Mouse (Mus musculus) kidney, adult 8-10 months (tissue): ENCODE data around the gene Ets1.

ENCODE experiments used
- DNase-seq, 2 experiments: peaks; one replicate each; pipeline ENCODE4 v3.0.0; 2022

Ets1 gene

DNA sequence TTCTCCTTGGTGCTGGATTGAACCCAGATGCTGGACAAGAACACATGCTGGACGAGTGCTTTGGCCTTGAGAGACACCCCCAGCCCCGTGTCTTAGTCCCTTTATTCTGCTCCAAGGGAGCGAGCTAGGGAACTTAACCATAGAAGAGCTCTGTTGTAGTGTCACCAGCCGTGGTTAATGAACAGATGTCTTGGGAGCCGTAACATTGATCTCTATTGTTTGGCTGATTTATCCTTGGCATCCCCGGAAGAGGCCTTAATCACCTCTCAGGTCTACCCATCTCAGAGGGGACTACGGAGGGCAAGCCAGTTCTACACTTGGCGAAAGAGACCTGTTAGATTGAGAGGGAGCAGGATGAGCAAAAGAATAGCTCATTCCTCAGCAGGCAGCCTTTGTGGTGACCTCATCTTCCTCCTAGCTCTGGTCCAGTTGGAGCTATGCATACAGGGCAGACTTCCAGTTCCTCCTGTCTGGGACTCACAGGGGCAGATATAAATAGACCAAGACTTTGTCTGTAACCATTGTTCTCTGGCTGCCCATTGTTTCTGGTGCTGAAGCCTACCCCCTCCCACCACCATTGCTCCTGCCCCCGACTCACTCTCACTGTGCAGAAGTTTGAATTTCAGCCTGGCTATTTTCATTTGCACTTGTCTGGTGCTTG is 79.9 kb downstream of the Ets1 start:
- peak; percentile 47 to 66 for DNase-seq

DNA sequence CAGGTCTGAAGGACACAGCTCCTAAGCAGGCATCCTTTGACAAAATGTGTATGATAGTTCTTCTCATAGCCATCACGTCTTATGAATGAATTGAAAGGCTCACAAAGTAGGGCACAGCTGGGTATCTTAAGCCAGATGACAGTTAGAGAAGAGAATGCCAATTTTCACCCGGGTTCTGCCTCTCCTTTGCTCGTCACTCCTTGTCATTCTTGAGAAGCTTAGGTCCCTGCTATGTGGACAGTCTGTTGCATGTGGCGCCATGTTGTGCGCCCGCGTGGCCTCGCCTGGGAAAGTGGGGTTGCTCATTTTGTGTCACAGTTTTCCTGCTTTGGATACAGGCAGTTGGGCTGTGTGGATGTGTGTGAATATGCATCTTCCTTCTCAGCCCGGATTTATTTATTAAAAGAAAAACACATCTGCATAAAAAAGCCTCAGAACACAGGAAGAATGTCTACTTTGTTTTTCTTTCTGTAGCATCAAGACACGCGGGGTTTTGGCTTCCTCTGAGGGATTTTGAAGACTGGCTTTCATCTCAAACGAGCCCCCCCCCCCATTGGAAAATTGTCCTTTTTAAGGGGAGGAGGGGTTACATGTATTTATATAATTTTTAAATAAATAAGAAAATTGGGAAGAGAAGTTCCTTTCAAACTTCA is 81.4 kb downstream of the Ets1 start:
- no peak for DNase-seq

DNA sequence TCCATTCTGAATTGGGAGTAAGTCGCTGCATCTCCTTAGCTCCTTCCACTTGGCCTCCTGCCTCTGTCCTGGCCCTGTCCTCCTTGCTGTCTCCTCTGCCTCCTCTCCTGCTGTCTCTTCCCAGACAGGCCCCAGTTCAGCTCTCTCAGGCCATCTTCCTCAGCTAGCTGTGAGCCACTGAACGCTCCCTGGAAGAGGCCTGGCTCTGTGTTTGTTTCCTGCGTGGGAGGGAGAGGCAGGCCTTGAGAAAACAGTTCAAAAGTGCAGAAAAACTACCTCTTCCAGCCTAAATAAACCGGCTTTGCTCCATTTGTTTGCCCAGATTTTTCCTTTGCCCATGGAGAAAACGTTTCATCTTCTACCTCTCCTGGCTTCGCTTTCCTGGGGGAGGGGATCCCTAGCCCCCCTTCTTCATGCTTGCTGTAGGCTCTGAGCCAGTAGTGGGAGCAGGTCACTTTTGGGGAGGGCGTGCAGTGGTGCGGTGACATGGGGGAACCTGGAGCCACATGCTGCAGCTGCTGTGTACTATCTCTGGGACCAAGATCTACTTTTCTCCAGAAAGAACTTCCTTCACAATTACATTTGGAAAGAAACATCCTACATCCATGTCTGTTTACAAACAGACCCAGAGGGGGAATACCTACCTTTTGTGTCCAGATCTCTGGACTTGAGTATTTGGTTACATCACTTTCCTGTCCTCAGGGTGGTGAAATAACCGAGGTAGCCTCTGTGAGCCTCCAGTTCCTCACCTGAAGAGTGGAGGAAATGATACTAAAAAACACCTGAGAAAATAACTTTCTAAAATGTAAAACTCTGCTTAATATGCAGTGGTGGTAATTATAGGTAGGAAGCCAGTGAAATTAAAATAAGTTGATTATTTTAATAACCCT is 82.2 kb downstream of the Ets1 start:
- DNase-seq, result no peak

DNA sequence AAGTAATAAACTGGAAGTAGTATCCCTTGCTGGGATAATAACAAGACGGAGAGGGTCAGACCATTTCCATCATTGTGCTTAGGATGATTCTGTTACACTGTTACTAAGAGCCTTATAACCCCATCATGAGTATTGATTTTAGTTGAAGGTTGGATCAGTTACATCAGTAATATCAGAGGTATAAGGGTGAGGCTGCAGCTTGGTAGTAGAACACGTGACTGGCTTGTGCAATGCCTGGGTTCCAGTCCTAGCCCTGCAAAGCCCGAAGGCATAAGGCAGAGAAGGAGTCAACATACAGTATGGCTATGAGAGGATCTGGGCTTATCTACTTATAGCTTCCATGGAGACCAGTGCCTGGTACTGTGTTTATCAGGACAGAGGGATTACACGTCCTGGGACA is 82.8 kb downstream of the Ets1 start:
- DNase-seq, result no peak

DNA sequence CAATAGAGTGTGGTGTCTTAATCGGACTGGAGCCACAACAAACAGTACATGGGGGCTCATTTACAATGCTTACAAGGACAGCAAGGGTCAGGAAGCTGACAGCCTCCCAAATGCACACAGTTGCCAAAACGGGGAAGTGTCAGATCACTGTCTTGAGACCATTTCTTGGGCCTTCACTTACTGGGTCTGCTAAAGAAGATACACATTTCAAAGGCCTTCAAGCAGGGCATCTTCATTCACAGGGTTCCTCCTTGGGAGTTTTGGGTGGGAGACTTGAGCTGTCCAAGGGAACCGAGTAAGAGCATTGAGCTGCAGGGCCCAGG is 83.9 kb downstream of the Ets1 start:
- no peak for DNase-seq

DNA sequence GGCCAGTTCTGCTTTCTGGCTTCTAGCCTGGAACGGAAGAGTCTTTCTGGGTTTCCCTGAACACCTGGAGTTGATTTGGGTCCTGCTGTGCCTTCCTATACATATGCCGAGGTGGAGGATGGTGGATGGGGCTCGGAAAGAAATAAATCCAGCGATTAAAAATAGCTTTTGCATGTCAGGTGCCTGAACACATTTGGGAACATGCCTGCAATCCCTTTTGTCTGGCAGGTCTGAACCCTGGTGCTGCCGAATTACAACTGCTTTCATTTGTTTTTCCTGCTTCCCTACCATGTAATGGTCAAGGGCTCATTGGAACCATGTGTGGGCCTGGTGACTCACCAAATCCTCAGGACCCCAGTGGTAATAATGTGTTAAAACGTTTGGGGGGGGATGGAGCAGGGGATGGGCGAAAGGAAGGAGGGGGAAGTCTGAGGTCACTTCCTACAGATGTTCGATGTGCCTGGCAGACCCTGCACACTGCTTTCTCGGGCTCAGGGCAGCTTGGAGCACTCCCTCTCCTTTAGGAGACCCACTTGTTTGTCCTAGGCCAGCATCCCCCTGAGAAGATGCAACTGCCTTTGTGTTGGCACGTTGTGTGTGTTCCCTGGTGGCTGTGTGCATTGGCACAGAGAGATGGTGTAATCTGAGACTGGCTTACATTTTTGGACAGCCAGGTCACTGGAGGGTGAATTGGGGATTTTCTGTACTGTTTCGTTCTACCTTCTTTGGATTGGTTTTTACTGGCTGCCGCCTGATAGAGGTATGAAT is 84.4 kb downstream of the Ets1 start:
- no peak for DNase-seq

DNA sequence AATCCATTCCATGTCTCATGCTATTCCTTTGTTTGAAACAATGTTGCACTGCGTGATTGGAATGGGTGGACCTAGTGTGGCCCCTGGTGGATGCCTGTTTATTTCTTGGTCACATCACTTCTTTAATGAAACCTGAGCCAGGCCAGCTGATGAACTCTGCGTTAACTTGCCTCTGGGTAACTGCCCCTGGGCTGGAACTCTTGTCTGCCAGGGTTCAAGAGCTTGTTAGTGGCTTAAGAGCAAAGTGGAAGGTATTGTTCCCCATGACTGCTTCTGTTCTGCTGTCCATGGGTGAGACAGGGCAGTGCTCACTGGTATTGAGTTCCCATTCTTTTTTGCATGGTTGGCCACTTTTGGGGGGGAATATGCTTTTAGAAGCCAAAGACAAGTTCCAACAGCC is 85.1 kb downstream of the Ets1 start:
- DNase-seq, result no peak

DNA sequence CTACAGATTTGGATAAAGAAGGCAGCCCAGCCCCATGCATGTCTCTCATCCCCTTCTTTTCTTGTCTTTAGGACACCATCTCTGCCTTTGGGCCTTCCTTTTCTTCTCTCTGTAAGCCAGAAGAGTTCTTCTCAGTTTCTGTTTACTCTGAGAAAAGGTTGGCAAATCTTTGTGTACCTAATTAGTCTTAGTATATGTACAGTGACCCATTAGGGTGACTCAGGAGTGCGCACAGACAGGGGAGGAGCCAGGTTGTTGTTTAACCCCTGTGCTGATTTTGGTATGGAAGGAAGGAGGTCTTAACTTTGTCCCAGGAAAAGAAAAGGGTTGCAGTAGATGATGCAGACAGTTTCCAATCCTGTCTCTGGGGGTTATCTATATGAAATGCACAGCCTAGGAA is 86.2 kb downstream of the Ets1 start:
- DNase-seq, result no peak

DNA sequence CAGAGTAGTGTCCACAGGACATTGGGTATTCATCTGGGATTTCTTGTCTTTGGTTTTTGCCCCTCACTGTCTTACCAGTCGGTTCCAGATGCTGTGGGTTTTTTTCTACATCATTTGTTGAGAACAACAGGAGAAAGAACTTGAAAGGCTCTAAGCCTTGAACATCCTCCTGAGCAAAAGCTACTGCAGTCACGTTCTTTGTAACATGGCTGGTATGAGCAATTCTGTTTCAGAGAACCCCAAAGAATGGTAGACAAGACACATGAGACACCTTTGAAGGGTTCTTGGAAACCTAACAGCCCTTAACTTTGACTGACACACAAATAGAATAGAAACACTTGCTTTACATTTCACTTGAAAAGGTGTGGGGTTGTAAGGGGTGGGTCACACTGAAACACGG is 86.9 kb downstream of the Ets1 start:
- DNase-seq, result no peak

DNA sequence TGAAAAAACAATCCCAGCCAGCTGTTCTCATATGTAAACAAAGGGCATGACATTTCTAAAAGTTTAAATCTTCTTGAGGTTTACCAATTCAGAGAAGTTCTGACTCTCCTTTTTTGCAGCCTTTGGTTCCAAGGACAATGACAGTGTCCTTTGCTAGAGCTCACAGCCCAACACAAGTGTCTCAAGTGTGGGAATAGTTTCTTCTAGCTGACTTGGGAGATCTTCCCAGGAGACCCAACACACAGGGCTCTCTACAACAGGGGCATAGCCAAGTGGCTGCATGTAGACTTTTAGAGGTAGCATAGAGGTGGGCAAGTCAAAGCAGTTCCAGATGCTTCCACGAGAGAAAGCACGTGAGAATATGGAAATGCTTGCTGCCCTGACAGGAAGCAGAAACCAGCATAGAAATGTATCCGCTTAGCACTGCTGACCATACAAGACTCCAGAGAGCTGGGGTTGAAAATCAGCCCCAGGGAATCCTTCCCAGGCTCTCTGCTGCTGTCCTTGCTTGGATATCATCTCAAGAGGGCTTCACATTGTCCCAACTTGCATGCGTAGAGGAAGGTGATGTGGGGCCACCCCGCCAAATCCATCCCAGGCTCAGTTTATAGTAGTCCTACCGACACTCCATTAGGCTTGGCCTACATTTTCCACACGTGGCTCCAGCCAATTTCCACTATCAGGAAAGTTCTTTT is 88.3 kb downstream of the Ets1 start:
- no peak for DNase-seq

DNA sequence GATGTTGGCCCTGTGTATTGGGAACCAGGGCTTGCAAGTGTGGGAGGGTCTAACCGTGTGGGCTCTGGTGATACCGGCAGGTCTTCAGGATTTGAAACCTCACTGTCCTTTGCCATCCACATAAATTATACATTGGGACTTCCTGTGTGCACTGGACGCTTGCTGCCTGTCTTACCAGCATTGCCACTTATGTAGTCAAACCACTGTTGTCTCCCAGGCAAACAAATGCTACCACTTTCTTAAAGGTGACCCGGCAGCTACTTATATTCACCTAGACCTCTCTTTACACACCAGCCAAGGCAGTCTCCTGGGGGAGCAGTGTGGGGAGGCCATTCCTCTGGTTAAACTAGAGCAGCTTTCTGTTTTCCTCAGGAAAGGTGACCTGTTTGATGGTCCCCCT is 89.9 kb downstream of the Ets1 start:
- DNase-seq, result no peak

DNA sequence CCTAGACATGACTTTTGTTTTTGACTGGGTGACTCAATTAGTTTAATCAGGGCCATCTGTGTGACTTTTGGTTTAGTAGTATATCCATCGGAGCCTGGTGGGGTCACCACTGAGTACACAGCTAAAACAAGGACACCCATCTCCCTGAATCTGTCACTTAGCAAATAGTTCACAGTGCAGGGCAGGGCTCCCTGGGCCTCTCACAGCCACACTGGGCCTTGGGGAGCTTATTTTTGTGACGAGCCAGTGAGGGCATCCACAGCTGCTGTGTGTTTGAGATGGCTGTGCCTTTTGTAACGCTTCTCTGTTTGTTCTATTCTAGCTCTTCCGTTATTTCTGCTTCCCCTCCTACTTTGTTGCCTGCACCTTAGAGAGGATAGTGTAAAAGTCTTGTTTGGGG is 90.6 kb downstream of the Ets1 start:
- DNase-seq, result no peak

DNA sequence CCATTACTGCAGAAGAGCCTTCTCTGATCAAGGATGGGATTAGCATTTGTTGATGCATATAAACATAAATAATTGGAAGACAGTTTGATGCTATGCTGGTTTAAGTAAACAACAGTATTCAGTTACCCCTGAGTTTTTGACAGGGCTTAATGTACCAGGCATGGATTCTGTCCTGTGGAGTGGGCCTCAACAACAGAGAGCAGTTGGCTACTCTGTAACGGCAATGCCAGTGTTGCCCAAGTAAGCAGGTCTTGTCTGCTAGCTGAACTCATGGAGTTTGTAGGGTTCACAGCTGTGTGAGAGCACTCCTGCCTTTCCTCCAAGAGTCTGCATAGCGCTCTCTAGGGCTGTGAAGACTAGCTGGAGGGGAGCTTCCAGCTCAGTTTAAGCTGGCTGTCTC is 91.0 kb downstream of the Ets1 start:
- DNase-seq, result no peak

DNA sequence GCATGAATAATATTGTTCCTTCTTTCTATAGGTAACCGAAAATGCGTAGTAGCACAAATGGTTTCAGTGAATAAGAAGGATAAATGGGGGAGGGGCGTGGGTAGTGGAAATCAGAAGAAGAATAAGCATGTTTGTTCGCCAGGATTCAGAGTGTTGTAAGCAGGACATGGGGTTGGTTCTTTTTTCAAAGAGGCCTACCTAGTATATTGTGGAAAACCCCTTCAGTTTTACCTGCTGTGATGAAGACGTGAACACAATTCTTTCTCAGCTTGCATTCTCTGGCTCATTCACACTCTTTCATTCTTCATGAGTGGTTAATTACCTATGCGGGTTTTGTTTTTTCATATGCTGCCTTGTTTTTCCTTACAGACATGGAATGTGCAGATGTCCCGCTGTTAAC is 92.3 kb downstream of the Ets1 start:
- no peak for DNase-seq

DNA sequence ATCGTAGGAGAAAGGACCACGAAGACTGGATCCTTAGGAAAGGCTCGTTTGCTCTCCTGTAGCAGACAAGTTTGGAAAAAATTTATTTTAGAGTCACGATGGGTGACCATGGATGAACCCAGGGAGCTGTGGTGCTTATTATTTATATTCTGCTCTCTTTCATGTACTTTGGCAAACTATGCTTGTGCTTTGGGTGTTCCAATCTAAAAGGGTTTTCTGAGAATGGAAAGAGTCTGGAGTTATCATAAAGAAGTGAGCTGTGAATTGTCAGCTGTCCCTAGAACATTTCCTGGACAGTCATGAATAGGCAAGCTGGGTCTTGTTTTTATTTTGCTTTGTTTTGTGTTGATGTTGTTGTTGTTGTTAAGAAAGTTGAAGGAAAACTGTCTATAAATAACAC is 92.8 kb downstream of the Ets1 start:
- DNase-seq, result no peak

DNA sequence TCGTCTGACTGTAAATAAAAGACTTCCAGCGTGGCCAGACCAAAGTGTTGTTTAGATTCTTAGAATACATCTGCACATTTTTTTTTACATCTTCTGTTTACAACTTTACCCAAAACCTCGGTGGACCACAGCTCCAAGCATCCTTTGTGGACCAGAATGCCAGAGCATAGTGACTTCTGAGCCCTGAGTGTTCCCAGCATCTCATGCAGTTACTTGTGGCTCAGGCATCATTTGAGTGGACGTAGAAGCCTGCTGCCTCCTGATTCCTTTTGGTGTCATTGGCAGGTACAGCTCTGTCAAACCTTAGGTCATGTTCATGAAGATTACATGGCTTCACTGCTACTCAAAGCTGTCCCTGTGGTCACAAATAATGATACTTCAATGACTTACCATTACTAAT is 93.2 kb downstream of the Ets1 start:
- DNase-seq, result no peak

DNA sequence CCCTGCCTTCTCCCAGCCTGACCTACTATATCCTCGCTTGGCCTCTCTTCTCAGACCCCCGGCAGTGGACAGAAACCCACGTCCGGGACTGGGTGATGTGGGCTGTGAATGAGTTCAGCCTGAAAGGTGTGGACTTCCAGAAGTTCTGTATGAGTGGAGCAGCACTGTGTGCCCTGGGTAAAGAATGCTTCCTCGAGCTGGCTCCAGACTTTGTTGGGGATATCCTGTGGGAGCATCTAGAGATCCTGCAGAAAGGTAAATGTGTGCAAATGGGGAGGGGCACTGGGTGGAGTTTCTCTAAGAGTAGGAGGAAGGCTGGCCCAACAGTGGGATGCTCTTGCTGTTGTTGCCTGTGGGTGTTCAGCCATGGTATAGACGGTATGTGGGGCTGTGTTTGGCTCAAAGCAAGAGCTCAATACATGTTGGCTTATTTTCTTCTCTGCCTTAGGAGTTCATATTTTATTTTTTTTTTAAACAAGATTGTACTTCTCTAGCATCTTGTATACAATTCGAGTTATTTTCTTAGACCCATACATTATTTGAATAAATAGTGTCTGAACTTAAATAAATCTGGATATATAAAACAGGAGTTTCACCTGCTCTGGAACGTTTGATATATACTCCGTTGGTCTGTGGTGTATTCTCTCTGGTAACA is 94.1 kb downstream of the Ets1 start:
- no peak for DNase-seq

DNA sequence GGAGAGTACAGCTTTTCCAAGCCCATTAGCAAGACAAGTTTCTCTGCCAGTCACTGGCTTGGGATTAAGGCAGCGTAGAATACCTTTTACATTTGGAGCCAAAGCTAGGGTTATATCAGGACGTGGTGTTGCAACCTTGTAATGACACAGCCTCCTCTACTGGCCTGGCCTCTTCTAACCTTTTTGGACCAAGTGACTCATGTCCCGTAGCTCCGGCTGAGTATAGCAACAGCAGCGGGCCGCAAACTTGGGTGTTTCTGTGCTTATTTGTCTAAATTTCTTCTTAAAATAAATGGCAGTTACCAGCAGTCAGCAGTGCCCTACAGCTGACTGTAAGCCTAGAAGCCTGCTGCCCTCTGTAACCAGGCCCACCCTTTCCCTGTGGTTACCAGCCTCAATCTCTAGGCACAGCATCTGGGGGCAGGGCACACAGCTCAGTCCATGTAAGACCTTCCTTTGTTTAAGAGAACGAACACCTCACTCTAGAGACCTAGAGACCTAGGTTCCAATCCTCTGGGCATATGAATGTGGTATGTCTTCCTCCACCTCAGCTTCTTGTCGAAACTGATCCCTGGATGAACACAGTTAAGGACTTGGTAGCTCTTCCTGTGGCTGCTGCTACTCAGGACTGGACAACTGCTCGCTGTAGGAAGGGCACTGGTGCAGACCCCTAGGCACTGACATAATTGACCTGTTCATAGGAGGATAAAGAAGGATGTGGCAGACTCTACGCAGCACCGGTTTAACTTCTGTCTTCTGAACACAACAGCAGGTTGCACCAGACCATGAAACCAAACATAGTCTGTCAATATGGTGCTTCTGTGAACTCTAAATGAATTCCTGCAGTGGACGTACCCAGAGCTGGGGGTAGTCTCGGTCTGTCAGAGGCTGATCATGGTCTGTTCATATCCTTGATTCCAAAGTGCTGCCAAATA is 94.9 kb downstream of the Ets1 start:
- no peak for DNase-seq

DNA sequence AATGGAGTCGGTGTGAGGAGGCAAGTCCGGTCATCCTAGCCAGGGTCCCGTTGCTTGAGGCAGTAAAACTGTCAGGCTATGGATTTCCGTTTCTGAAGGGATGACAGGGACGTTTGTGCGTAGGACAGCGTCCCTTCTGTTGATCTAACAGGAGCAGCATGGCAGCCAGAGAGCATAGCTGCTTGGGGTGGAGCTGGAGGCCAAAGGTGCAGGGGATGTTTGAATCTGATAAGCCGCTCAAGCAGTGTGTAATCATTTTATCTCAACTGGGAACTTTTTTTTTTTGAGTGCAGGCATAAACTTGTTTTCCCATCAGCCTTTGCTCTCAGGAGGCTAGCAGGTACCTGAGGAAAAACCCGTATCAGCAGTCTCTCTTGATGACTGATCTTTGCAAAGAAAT is 95.8 kb downstream of the Ets1 start:
- no peak for DNase-seq

DNA sequence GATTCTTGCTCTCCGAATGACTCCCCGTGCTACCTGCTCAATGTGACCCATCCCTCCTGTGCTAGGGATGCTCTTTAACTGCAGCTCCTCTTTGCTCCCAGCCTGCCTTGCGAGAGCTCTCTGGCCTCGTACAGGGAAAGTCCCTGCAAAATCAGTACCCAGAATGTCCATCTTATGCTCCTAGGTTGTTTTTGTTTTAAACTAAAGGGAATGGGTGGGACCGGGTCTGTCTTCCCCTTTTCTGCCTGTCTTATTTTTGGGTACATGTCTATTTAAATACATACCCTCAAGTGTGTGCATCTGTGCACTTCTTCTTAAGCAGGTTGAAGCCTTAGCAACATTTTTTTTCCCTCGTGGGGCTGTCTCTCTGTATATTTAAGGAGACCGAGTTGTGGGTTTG is 99.0 kb downstream of the Ets1 start:
- no peak for DNase-seq

DNA sequence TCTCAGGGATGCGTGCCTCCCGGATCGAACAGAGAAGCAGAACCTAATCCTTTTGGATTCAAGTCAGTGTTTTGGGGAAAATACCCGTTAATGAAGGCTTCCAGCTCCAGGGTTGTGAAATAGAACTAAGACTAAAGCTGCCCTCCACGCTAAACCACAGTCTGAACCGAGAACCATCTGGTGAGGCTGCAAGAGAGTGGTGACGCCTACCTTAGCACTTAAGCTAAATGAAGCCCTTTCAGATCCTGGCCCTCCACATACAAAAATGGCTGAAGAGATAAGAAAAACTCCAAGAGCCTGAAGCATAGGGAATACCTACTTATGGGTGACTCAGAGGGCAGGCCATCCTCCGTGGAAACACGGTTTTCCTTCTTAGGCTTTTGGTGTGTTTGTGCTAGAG is 100.0 kb downstream of the Ets1 start:
- no peak for DNase-seq
